Mouse (Mus musculus) lung, adult 2 months (tissue): ENCODE results near the gene Nhlrc4.

Experiments used
- CTCF ChIP-seq: fragments of 200-500 bp; IDR thresholded peaks from 2 replicates; pipeline ENCODE4 v1.5.1; 2011; ENCODE audit warnings: mild to moderate bottlenecking, low read length, control low read depth; ENCODE audit not compliant: insufficient read depth
- POLR2A ChIP-seq: fragments of 200-500 bp; IDR thresholded peaks from 2 replicates; pipeline ENCODE4 v1.6.1; 2011; ENCODE audit warnings: low read depth, mild to moderate bottlenecking, control low read depth, low read length, borderline replicate concordance; ENCODE audit errors: extremely low read depth

GRCm38 (mm10) chr17:25964271-25964670 is 19.5 kb upstream of the Nhlrc4 start:
- TF ChIP-seq CTCF: no peak
- no peak for TF ChIP-seq POLR2A
